Mouse (Mus musculus): ENCODE data around the gene 4933424G06Rik. TPM values are rescaled to one million over a fixed set of nuclear protein-coding genes. Genes with fewer than 3 reads are reported as not detected.

Gene 4933424G06Rik
- total RNA-seq, 2 experiments from 2014 or later = 0.72 to 1.3 TPM

DNA sequence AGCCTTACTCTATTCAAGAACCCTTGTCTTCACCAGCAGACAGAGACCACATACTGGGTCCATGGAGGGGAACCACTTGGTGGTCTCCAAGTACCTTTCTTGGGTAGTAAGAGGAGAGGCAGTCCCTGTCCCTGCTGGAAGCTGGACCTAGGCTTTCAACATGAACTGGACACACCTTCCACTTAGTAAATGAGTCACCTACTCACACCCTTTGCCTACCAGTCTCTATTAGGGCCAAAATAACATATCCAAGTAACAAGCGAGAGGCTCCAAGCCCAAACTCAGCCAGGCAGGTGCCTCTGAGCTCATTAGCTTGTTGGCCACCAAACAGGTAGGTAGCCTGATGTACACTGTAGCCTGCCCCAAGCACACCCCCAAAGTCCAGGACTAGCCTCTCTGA, 1.3 kb upstream of the 4933424G06Rik start:
- intact Hi-C loops (cut with DNase I) = no loop called here
- no peak for DNase-seq

DNA sequence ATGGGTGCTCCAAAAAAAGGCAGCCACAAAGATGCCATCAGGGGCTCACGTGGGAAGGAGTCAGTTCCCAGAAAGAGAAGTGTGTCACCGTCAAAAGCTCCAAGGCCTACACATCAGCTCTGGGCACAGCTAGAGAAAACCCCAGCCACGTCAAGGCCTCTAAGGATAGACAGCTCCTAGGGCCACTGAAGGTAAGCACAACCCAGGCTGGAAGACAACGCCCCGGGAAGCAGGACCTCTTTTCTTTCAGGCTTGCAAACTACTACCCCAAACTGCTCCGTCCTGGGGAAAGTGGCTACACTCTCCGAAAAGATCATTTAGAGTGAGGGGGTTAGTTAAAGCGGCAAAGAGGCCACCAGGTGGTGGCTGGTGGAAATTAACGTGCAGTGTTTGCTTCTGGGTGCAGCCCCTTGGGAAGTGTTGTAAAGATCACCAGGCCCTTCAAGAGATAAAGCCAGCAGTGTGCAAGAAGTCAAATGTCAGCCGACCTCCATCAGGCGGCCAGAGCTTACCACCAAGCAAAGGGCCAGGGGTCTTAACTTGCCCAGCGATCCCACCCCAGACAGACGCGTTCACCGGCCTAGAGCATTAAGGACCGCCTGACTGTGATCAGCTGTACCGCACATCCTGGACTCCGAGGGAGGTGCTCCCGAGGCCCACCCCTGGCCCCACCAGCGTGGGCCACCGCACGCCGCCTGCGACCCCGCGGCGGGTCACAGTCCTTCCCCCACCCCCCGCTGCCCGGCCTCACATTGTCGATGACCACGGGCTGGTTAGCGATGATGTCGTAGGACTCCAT, 695 bp upstream of the 4933424G06Rik start:
- intact Hi-C loops (cut with DNase I) = no loop called here
- DNase-seq = peak; percentile 30

DNA sequence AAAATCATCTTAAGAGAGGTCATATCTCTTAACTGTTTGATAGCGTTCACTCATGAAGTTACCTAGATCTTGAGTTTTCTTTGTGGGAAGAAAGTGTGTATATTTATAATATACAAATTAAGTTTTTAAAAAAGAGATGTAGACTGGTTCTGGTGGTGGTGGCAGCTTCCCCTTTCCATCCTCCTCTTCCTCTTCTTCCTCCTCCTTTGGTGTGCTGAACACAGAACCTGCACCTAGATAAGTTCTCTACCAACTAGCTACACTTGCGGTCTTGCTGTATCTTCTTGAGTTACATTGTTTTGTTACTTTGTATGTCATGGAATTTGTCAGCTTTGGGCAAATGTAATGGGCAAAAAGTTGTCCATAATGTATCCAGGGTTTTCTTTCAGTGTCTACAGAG, 1.2 kb downstream of the 4933424G06Rik start:
- no peak for DNase-seq
- intact Hi-C loops (cut with DNase I) = no loop called here

DNA sequence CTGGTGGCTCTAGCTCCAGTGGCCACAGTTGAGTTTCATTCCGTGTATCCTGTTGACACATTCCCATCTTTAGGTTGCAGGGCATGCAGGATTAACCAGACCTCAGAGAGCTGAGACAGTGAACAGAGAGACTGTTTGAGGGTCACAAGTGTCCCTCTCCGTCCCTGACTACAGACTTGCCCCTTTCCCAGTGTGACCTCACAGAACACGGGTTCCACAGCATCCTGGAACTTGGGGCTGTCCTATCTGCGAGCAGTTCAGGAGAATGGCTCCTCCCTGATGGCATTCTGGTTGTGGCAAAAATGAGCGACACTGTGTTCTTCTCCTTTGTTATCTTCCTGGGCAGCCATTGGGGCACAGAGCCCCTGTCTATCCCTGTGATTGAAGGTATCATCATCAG, 4.4 kb downstream of the 4933424G06Rik start, which contains the start of gene Actr1b:
Gene Actr1b, minus strand, starts transcription at position 112 of the 400 bp plus-strand sequence.
- intact Hi-C loops (cut with DNase I) = no loop called here
- no peak for DNase-seq

DNA sequence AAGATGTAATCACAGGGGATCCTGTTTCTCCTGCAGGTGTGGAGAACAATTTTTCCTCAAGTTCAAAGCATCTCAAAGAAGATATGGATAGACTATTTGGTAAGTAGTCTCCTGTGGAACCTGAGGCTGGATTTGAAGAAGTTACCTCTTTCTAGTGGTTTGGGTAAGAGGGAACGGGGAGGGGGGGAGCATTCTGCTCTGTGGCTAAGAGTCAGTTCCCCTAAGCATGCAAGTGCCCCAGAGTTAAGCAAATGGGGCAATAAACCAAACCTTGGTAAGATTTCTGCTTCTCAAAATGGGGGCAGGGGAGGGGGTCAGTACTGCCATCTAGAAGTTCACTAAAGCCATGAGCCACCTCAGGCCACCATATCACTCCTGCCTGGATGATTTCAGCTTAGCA, 8.8 kb downstream of the 4933424G06Rik start:
- intact Hi-C loops (cut with DNase I) = no loop called here
- no peak for DNase-seq

DNA sequence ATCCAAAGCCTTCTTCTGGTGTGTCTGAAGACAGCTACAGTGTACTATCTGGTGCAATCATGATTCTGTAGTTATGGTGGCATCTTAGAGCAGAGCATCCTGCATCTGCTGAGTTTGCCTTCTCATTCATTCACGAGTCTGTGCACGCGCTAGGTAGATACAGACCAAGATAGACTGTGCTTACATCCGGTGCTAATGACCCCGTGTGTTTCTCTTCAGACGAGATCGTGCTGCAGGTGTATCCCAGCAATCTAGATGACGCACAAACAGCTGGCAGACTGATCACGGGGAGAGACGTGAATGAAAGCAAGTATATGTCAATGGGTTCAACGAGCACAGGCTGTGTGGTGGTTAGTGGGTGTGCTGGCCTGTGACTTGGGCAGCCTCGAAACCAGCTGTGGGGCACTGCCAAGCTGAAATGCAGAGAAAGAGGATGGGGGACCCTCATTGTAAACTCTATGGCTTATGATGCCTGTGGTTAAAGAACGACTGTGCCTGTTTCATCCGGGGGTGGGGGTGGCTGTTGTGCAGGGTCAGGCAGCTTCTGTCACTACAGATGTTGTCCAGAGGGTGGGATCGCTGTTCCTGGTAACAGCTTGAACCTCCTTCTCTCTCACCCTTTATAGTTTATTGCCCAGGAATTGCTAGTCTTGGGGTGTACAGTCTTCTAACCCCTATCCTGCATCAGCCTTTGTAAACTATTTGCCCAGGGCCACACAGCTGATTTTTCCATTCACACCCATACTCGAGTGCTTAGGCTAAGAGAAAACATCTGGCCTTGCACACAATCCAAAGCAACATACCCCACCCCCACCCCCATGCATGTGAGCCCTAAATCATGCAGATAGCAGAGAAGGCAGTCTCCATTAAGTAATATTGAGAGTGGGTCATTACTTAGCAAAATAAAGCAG, 13.5 kb downstream of the 4933424G06Rik start:
- intact Hi-C loops (cut with DNase I) = no loop called here
- no peak for DNase-seq

DNA sequence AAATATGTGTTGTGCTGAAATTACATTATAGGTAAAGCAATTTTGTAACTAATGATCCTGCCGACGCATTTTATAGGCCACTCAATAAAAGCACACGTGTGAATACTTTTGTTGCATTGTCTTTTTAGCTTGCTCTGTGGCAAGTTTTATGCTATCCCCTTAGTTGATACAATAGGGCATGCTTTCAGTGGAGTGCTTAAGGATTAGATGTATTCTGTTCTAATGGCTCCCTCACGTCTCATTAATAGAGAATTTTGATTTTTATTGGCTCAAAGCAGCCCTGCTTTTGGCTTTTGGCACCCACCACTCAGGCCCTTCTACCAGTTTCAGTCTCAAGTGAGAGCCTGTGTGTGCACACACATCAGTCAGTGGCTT, 14.1 kb downstream of the 4933424G06Rik start:
- intact Hi-C loops (cut with DNase I) = no loop called here
- DNase-seq = no peak

DNA sequence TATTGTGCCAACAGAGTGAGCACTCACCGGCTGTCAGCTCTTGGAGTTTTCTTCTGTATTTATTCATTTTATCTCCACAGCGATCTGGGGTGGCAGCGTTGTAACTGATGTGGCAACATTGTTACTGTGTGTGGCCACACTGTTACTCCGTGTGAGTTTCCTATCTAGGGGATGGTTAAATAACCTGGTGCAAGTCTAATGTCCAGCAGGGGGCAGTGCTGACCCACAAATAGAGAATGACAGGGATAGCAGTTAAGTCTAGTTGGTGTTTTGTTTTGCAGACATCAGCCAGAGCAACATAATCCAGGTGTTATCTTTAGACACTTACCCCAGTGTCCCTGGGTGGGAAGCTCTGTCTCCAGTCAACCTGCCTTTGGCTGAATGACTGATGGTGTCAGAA, 27.4 kb downstream of the 4933424G06Rik start:
- intact Hi-C loops (cut with DNase I) = loop anchor here (10.0 kb wide), 1 partner anchor 898 kb away; no protein-coding TSS in a partner anchor
- DNase-seq = peak; percentile 88

DNA sequence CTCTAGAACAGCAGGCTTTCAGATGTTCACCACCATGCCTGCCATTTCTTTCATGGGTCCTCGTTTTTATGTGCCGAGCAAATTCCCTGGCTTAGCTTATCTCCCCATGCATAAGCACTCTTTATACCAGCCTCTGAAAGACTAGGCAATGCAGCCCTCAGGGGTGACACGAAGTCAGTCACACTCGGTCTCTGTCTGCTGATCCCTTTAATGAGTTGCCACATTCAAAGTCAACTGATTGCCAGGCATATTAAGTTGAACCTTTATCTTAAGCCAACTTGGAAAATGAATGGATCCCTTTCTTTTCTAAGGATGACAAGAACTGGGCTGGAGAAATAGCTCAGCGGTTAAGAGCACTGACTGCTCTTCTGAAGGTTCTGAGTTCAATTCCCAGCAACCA, 29.3 kb downstream of the 4933424G06Rik start:
- intact Hi-C loops (cut with DNase I) = loop anchor here (10.0 kb wide), 1 partner anchor 896 kb away; no protein-coding TSS in a partner anchor
- DNase-seq = no peak

DNA sequence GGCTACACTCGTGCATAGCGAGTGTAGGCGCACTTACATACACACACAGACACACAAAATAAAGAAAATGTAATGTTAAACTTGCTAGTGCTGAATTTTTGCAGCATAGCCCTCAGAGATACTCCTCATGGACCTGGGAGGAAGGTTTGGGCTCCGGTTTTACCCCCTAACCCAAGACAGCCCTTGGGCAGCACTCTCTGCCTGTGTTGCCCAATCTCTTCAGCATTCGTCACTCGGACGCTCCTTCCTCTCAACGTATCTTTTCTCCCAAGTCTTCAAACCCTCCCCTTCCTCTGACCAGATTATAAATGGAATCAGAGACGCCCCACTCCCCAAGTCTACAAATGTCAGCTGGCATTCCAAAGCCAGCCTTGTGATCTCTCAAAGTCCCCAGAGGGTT, 33.1 kb downstream of the 4933424G06Rik start:
- intact Hi-C loops (cut with DNase I) = no loop called here
- DNase-seq = no peak

DNA sequence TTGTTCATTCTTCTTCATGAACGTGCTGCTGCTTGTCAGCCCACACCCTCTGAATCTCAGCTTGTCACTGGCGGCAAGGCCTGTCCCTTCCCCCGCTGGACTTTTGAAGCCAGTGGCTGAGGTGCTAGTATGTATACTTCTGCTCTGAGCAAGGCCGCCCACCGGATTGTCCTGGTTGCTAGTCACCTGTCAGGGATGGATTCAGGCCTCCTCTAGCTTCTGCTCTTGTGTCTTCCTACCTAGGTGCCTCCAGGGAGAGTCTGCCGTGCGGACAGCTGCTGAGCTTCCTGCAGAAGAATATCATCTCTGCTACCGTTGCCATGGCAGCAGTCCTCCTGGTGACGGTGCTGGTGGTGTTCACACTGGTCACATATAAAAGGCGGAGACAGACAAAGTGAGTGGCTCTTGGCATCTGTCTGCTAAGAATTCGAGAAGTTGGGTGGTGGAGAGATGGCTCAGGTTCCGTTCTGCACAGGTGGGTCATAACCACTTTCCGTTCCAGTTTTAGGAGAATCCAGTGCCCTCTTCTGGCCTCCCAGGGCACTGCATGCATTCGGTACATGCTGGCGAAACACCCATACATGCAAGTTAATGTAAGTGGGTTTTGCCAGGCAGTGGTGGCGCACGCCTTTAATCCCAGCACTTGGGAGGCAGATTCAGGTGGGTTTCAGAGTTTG, 34.5 kb downstream of the 4933424G06Rik start:
- intact Hi-C loops (cut with DNase I) = no loop called here

DNA sequence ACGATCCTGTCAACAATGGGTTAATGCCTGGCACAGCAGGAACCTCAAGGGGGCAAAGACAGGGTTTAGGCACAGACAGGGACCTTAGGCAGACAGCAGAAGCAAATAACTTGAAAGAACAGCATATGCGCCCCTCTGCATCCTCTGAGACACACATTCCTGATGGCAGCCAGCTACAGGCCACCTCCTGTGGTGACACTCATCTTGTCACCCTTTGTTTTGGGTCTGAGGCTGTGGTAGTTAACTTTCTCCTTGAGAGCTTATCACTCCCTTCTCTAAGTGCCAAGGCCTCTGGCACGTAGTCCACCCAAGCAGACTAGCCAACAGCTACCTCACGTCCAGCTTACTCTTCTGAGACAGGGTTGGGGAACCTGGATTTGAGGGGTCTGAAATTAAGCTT, 35.7 kb downstream of the 4933424G06Rik start:
- intact Hi-C loops (cut with DNase I) = no loop called here

More for the DNA sequence above, 34.5 kb downstream of the 4933424G06Rik start:
- peak; percentile 73 for DNase-seq

DNA sequence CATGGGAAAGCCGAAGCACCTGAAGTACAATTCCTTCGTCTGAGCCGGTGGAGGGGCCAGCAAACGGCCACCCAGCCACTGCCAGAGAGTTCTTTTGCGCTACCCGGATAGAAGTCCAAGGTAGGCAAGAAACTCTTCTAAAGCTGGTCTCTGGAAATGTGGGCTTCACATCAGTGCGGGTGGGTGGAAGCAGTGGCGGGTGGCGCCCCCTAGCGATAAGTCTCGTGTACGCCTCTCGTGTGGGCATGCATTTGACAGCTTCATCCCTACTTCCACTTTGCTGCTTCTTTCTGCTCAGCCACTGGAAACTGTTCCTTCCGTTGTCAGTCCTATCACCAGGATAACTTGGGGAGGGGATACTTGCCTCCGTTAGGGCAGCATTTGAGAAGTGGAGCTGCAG, 36.5 kb downstream of the 4933424G06Rik start:
- peak; percentile 58 for DNase-seq
- intact Hi-C loops (cut with DNase I) = no loop called here

More for the DNA sequence above, 35.7 kb downstream of the 4933424G06Rik start:
- no peak for DNase-seq

DNA sequence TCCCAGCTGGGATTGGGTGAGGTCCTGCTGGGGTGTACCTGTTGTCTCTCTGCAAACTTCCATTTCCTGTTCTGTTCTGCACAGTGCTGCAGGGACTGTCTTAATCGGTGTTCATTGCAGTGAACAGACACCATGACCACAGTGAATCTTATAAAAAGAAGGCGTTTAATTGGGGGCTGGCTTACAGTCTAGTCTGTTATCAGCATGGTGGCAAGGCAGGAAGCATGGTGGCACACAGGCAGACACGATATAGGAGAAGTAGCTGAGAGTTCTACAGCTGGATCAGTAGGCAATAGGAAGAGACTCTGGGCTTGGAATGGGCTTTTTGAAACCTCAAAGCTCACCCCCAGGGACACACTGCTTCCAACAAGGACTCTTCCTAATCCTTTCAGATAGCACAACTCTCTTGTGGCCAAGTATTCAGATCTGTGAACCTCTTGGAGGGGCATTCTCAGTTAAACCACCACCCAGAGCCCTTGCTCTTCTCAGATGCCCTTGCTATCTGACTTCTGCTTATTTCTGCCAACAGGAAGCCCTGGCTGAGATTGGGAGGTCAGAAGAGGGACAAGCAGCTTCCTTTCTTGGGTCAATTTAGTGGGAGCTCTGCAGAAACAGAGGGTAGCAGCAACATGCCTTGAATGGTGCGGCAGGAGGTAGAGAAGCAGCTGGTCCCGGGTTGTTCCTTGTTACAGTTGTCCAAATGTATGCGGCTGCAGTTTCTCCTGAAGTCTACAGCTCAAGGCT, 44.2 kb downstream of the 4933424G06Rik start:
- intact Hi-C loops (cut with DNase I) = no loop called here
- no peak for DNase-seq

DNA sequence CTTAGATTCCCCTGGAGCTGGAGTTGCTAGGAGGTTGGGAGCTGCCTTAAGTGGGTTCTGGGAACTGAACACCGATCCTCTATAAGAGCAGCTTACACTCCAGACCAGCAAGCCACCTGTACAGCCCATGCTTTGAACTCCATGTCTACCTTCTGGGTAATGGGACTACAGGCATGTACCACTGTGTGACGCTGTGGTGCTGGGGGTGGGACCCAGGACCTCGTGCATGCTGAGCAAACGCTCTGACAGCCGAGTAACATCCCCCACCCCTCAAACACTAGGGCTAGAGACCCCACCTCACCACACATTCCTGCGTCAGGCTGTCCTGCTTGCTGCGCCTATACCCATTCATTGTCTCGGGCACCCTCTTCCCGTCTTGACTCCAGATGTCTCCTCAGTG, 48.6 kb downstream of the 4933424G06Rik start:
- intact Hi-C loops (cut with DNase I) = no loop called here
- DNase-seq = no peak

DNA sequence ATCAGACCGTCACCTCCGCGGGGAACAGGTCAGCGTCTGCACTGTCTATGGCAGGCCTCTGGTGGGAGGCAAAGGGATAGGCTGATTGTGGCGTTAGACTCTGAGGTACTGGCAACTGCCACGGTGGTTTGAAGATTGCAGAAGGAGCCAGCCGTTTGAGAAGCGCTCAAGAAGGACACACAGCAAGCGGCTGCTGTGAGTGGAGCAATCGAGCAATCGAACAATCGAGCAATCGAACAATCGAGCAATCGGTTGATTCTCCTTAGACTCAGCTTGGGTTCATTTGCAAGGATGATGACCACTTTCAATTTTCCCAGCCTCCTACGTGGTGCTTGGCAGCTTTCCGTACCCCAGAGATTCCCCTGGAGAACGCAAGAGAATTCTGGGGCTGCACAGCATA, 49.1 kb downstream of the 4933424G06Rik start:
- no peak for DNase-seq

DNA sequence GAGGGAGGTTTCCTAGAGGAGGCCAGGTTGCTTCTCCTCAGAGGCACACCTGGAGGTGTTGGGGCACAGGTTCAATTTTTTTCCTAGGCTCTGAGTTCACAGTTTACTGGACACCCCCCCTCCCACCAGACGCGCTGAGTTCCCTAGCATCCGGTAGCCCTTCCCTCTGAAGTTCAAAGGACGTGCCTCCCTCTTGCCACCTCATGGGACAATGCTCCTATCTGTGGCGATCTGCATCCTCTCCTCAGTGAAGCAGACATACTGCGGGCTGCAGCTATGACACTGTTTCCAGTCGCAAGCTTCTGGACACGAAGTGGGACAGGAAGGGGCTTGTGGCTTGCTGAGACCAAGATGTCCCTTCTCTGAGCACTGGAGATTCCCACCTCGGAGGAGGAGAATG, 50.5 kb downstream of the 4933424G06Rik start:
- DNase-seq = no peak
- intact Hi-C loops (cut with DNase I) = no loop called here

More for the DNA sequence above, 49.1 kb downstream of the 4933424G06Rik start:
- intact Hi-C loops (cut with DNase I) = no loop called here

DNA sequence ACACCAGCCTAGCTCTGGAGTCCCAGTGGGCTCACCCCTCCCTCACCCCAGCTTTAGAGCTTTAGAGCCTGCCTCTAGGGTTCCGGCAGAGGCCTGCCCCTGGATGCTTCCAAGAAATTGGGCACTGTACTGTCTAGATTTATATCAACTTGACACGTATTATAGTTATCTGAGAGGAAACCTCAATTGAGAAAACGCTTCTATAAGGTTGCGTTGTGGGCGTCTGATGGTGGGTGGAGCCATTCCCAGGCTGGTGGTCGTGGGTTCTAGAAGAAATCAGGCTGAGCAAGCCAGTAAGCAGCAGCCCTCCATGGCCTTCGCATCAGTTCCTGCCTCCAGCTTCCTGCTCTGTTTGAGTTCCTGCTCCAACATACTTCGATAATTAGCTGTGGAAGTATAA, 51.1 kb downstream of the 4933424G06Rik start:
- DNase-seq = no peak
- intact Hi-C loops (cut with DNase I) = no loop called here

DNA sequence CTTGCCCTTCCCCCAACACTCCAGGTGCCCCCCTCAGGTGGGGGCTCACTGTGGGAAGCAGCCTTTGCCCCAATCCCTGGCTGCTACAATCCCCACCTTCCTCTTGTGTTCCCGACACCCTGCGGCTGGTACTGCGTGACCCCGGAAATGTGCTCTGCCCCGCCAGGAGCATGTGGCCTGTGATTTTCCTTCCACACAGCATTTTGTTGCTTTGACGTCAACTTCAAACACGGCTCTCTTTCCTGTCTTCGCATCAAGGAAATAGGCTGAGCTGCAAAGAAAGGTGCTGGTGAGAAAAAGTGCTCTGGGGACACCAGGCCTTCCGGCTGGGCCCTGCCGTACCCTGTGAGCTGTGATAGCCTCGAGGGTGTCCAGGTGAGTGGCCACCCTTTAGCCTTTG, 51.6 kb downstream of the 4933424G06Rik start, which contains the start of gene Zap70:
Gene Zap70, plus strand, starts transcription at position 231 of the 400 bp plus-strand sequence.
- intact Hi-C loops (cut with DNase I) = no loop called here
- DNase-seq = no peak

All from left cerebral cortex, postnatal 4 days (tissue).